Mouse (Mus musculus) C2C12 (cell line): Measurements from ENCODE around the gene Mcm9.

Experiments
- CTCF ChIP-seq: IDR thresholded peaks from one replicate; pipeline ENCODE4 v1.5.1; 2011; ENCODE audit not compliant: control insufficient read depth, insufficient read depth, insufficient read length
- FOSL1 ChIP-seq: IDR thresholded peaks from one replicate; pipeline ENCODE4 v1.8.0; 2011; ENCODE audit warnings: mild to moderate bottlenecking, low read length; ENCODE audit not compliant: poor library complexity, insufficient read depth, severe bottlenecking
- MAX ChIP-seq: IDR thresholded peaks from one replicate; pipeline ENCODE4 v1.6.1; 2011; ENCODE audit warnings: mild to moderate bottlenecking, control low read depth
- MYOD1 ChIP-seq: IDR thresholded peaks from one replicate; pipeline ENCODE4 v1.6.1; 2011; ENCODE audit warnings: low read depth; ENCODE audit not compliant: control insufficient read depth, insufficient read length
- MYOG ChIP-seq: IDR thresholded peaks from one replicate; pipeline ENCODE4 v1.6.1; 2011; ENCODE audit not compliant: control insufficient read depth, insufficient read length; ENCODE audit errors: extremely low read depth
- USF1 ChIP-seq: IDR thresholded peaks from one replicate; pipeline ENCODE4 v1.6.1; 2011; ENCODE audit warnings: low read depth, mild to moderate bottlenecking, control low read depth, moderate library complexity

DNA sequence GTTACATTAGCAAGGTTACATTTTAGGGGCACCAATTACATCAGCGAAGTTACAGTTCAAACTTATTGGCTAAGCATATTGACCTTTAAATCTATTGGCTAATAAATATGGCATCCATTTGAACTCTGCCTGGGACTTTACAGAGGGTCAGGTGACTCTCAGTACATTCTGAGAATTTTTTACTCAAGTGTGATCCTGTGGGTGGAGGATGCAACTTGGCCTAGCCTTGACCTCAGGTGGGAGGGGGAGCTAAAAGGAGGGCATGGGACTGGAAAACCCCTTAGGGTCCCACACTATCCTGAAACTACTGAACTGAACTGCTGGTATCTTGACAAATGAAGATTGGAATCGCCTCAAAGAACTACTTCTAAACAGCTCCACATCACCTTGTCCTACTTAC lies 103.9 kb downstream of the Mcm9 start:
- TF ChIP-seq CTCF (no peak), USF1 (no peak), MAX (no peak), MYOG (no peak), MYOD1 (no peak), FOSL1 (no peak)
